Comparison of ENCODE assay signal across 8 mouse cellular contexts in genomic region chr11:59450230-59450771, GRCm38 (mm10). TPM values are rescaled to one million over a fixed set of nuclear protein-coding genes. Genes with fewer than 3 reads are reported as not detected.
DNase-seq lines count a peak whose midpoint lies in the region; ATAC-seq and TF ChIP-seq lines count a peak whose summit lies in the region.

No protein-coding gene starts in this region.

- H3K4me2 ChIP-seq in heart, embryonic 11.5 days = peak overlapping the region; percentile 86
- H3K4me2 ChIP-seq in hindbrain, embryonic 13.5 days = peak overlapping the region; percentile 95
- peak overlapping the region; percentile 87 for H3K4me2 ChIP-seq in stomach, postnatal 0 days (replicated peaks; ENCODE audit: low read depth)

- H3K4me3 ChIP-seq in heart, embryonic 11.5 days (ENCODE audit: low read depth, low read length) = peak overlapping the region; percentile 77
- peak overlapping the region; percentile 97 for H3K4me3 ChIP-seq in brown adipose tissue, adult 24 weeks (ENCODE audit: insufficient read depth, low read depth, low read length)
- H3K4me3 ChIP-seq in hindbrain, embryonic 13.5 days = peak overlapping the region; percentile 83
- H3K4me3 ChIP-seq in stomach, postnatal 0 days (ENCODE audit: low read depth, low read length) = peak overlapping the region; percentile 85

- peak; percentile 56 for TF ChIP-seq CTCF in stomach, postnatal 0 days (IDR thresholded peaks at IDR 0.05; ENCODE audit: low read depth)

- peak; percentile 63; the same call in 1 of the 2 replicates for ATAC-seq in heart, embryonic 11.5 days (replicated peaks; ENCODE audit: insufficient number of reproducible peaks, low FRiP score, low TSS enrichment)
- ATAC-seq in CD4-positive, CD25-positive, alpha-beta regulatory T cell, adult 4 months = peak; percentile 59
- peak; percentile 80 for ATAC-seq in hindbrain, embryonic 13.5 days (ENCODE audit: low FRiP score)
- ATAC-seq in stomach, postnatal 0 days (ENCODE audit: low FRiP score, low TSS enrichment) = peak; percentile 64

- H3K27me3 ChIP-seq in heart, embryonic 11.5 days (ENCODE audit: control insufficient read depth, insufficient read depth, low read length) = no peaks in the 10 kb centered on the region
- H3K27me3 ChIP-seq in hindbrain, embryonic 13.5 days = no peaks in the 10 kb centered on the region
- H3K27me3 ChIP-seq in stomach, postnatal 0 days (ENCODE audit: control insufficient read depth, insufficient read depth, low read length) = no peaks in the 10 kb centered on the region

- under 1% methylated on average over 38 of the region's 38 CpGs for WGBS in heart, embryonic 11.5 days (ENCODE audit: insufficient replicate concordance)
- 1% methylated on average over 38 of the region's 38 CpGs for WGBS in hindbrain, embryonic 13.5 days
- WGBS in stomach, postnatal 0 days = under 1% methylated on average over 38 of the region's 38 CpGs

- H3K9ac ChIP-seq in heart, embryonic 11.5 days (ENCODE audit: low read depth, low read length) = peak overlapping the region; percentile 81
- H3K9ac ChIP-seq in hindbrain, embryonic 13.5 days = peak overlapping the region; percentile 83
- H3K9ac ChIP-seq in stomach, postnatal 0 days (ENCODE audit: low read length) = peak overlapping the region; percentile 89

- DNase-seq in heart, adult 9 months (ENCODE audit: low spot score in 2 of 2) = no peak
- DNase-seq in lung, postnatal 10 days = peak; percentile 52
- DNase-seq in stomach, postnatal 0 days (ENCODE audit: low spot score) = no peak
- no peak for DNase-seq in right cerebral cortex, adult 18-20 months

- peaks cover 9% of the 10 kb centered on the region for H3K36me3 ChIP-seq in heart, embryonic 11.5 days (ENCODE audit: control insufficient read depth, insufficient read depth, low read length)
- H3K36me3 ChIP-seq in hindbrain, embryonic 13.5 days = peaks cover 37% of the 10 kb centered on the region
- H3K36me3 ChIP-seq in stomach, postnatal 0 days (ENCODE audit: control insufficient read depth, insufficient read depth, low read length) = peaks cover 5% of the 10 kb centered on the region

- H3K27ac ChIP-seq in heart, embryonic 11.5 days (ENCODE audit: low read depth, low read length) = peak overlapping the region; percentile 51; the same call in 1 of the 2 replicates
- H3K27ac ChIP-seq in brown adipose tissue, adult 24 weeks (replicated peaks; ENCODE audit: low read depth, low read length) = peak overlapping the region; percentile 74
- peak overlapping the region; percentile 93 for H3K27ac ChIP-seq in hindbrain, embryonic 13.5 days
- peak overlapping the region; percentile 90 for H3K27ac ChIP-seq in stomach, postnatal 0 days (replicated peaks)

- no peak for TF ChIP-seq EP300 in stomach, postnatal 0 days (optimal IDR thresholded peaks at IDR 0.05)

- H3K9me3 ChIP-seq in heart, embryonic 11.5 days (replicated peaks; ENCODE audit: control insufficient read depth, low read length) = no peaks in the 10 kb centered on the region
- no peaks in the 10 kb centered on the region for H3K9me3 ChIP-seq in hindbrain, embryonic 13.5 days
- H3K9me3 ChIP-seq in stomach, postnatal 0 days (ENCODE audit: control insufficient read depth, low read length) = no peaks in the 10 kb centered on the region

- H3K4me1 ChIP-seq in heart, embryonic 11.5 days (ENCODE audit: control insufficient read depth, insufficient read depth, low read length) = peaks cover 9% of the 10 kb centered on the region
- peaks cover 7% of the 10 kb centered on the region; the same call in 1 of the 2 replicates for H3K4me1 ChIP-seq in brown adipose tissue, adult 24 weeks (ENCODE audit: control insufficient read depth, insufficient read depth, insufficient read length, low read length)
- H3K4me1 ChIP-seq in hindbrain, embryonic 13.5 days (replicated peaks) = peaks cover 33% of the 10 kb centered on the region
- peaks cover 5% of the 10 kb centered on the region; the same call in 1 of the 2 replicates for H3K4me1 ChIP-seq in stomach, postnatal 0 days (replicated peaks; ENCODE audit: control insufficient read depth, insufficient read depth)

RNA-seq across cellular contexts. Expression of gene Jmjd4, which starts 0.5 kb away (rescaled TPM):
- polyA plus RNA-seq in heart, embryonic 11.5 days (2014; fragmentation: Nextera tagmentation; extraction: Ambion mirVana) = 11.3 and 13.0 TPM in 2 replicates
- polyA plus RNA-seq in CD4-positive, CD25-positive, alpha-beta regulatory T cell, adult 4 months (2017; shearing (Covaris generic)) = 1 to 10 TPM; 3.9 to 6.9 TPM
- 2.7 and 3.1 TPM in 2 replicates for polyA plus RNA-seq in brown adipose tissue, adult 24 weeks (2012; ENCODE audit: insufficient read depth, insufficient read length, missing spikeins)
- 14.3 and 15.2 TPM in 2 replicates for polyA plus RNA-seq in hindbrain, embryonic 13.5 days (2015; fragmentation: Nextera tagmentation; extraction: Ambion mirVana)
- polyA plus RNA-seq in stomach, postnatal 0 days (2015; fragmentation: Nextera tagmentation; extraction: Ambion mirVana) = 5.4 and 5.5 TPM in 2 replicates

RNA-seq across cellular contexts. Expression of gene Snap47, which starts 0.7 kb away (rescaled TPM):
- polyA plus RNA-seq in heart, embryonic 11.5 days (2014; fragmentation: Nextera tagmentation; extraction: Ambion mirVana) = 117 and 124 TPM in 2 replicates
- polyA plus RNA-seq in CD4-positive, CD25-positive, alpha-beta regulatory T cell, adult 4 months (2017; shearing (Covaris generic)) = 10 to 100 TPM; 52.6 to 67.3 TPM
- polyA plus RNA-seq in brown adipose tissue, adult 24 weeks (2012; ENCODE audit: insufficient read depth, insufficient read length, missing spikeins) = 21.4 and 22.5 TPM in 2 replicates
- polyA plus RNA-seq in hindbrain, embryonic 13.5 days (2015; fragmentation: Nextera tagmentation; extraction: Ambion mirVana) = 448 and 460 TPM in 2 replicates
- 50.6 and 51.9 TPM in 2 replicates for polyA plus RNA-seq in stomach, postnatal 0 days (2015; fragmentation: Nextera tagmentation; extraction: Ambion mirVana)

RNA-seq across cellular contexts. Expression of gene Zfp867, which starts 22.0 kb away (rescaled TPM):
- 5.8 and 6.2 TPM in 2 replicates for polyA plus RNA-seq in heart, embryonic 11.5 days (2014; fragmentation: Nextera tagmentation; extraction: Ambion mirVana)
- polyA plus RNA-seq in CD4-positive, CD25-positive, alpha-beta regulatory T cell, adult 4 months (2017; shearing (Covaris generic)) = 1 to 10 TPM; 6.0 to 6.9 TPM
- polyA plus RNA-seq in brown adipose tissue, adult 24 weeks (2012; ENCODE audit: insufficient read depth, insufficient read length, missing spikeins) = 2.5 and 3.3 TPM in 2 replicates
- polyA plus RNA-seq in hindbrain, embryonic 13.5 days (2015; fragmentation: Nextera tagmentation; extraction: Ambion mirVana) = 12.7 and 13.2 TPM in 2 replicates
- 3.4 and 3.8 TPM in 2 replicates for polyA plus RNA-seq in stomach, postnatal 0 days (2015; fragmentation: Nextera tagmentation; extraction: Ambion mirVana)
